Mouse (Mus musculus) ES-Bruce4 (cell line): ENCODE measurements around the gene Rrp1b. TPM values are rescaled to one million over a fixed set of nuclear protein-coding genes. Genes with fewer than 3 reads are reported as not detected.
"Not testable (repeated sequence)": the region's sequence is repeated elsewhere in the genome, so short reads cannot be mapped to it uniquely, and the experiment has no call there.

Experiments
- H3K27ac ChIP-seq: 2 replicates; pipeline ENCODE4 v1.5.1; 2012; ENCODE audit warnings: low read length, inconsistent platforms; ENCODE audit not compliant: insufficient read depth
- H3K27me3 ChIP-seq: 2 replicates; pipeline ENCODE4 v1.6.1; 2012; ENCODE audit warnings: mild to moderate bottlenecking, low read length, inconsistent platforms; ENCODE audit not compliant: control insufficient read depth, poor library complexity, insufficient read depth, severe bottlenecking
- H3K36me3 ChIP-seq: 2 replicates; pipeline ENCODE4 v1.6.1; 2012; ENCODE audit warnings: inconsistent platforms, mild to moderate bottlenecking, low read length, moderate library complexity; ENCODE audit not compliant: control insufficient read depth, poor library complexity, insufficient read depth, severe bottlenecking
- H3K4me1 ChIP-seq: one replicate; pipeline ENCODE4 v1.8.1; 2011; ENCODE audit warnings: low read length; ENCODE audit not compliant: control insufficient read depth, insufficient read depth
- H3K4me3 ChIP-seq: 2 replicates; pipeline ENCODE4 v1.5.1; 2011; ENCODE audit warnings: low read depth, mild to moderate bottlenecking, low read length
- H3K9ac ChIP-seq: 2 replicates; pipeline ENCODE4 v1.6.1; 2012; ENCODE audit warnings: low read depth, mild to moderate bottlenecking, inconsistent platforms; ENCODE audit not compliant: poor library complexity, severe bottlenecking
- H3K9me3 ChIP-seq: replicated peaks from 2 replicates; pipeline ENCODE4 v1.6.1; 2012; ENCODE audit warnings: mild to moderate bottlenecking, low read length, inconsistent platforms; ENCODE audit not compliant: control insufficient read depth, poor library complexity, insufficient read depth, severe bottlenecking
- CTCF ChIP-seq: IDR thresholded peaks from one replicate; pipeline ENCODE4 v1.8.1; 2011; ENCODE audit warnings: low read depth, low read length
- EP300 ChIP-seq: IDR thresholded peaks from 2 replicates; pipeline ENCODE4 v1.6.1; 2011; ENCODE audit warnings: low read depth, low read length; ENCODE audit not compliant: insufficient read depth
- POLR2A ChIP-seq: IDR thresholded peaks from one replicate; pipeline ENCODE4 v1.8.1; 2011; ENCODE audit warnings: low read length; ENCODE audit not compliant: insufficient read depth
- polyA plus RNA-seq: library from polyadenylated mRNA; stranded (reverse); fragments of >200 nt; gene quantifications from 2 replicates; pipeline ENCODE4 v1.2.4, GENCODE M21; 2011; ENCODE audit warnings: low read depth; ENCODE audit not compliant: missing spikeins, insufficient read depth, insufficient read length

Rrp1b gene
- polyA plus RNA-seq, 1 experiment = 111 TPM

- no peak for TF ChIP-seq EP300
- TF ChIP-seq POLR2A = no peak
- TF ChIP-seq CTCF = no peak
- Histone ChIP-seq H3K36me3 (no peaks in the 10 kb centered on the region), H3K4me1 (no peaks in the 10 kb centered on the region), H3K4me3 (no peak overlapping the region), H3K9ac (no peak overlapping the region), H3K27me3 (no peaks in the 10 kb centered on the region), H3K9me3 (no peaks in the 10 kb centered on the region), H3K27ac (no peak overlapping the region)
Measured at GRCm38 (mm10) chr17:32106358-32106757, 70.5 kb downstream of the Rrp1b start.

- H3K9me3 ChIP-seq = no peaks in the 10 kb centered on the region
- no peaks in the 10 kb centered on the region for H3K27me3 ChIP-seq
- no peak overlapping the region for H3K4me3 ChIP-seq
- H3K9ac ChIP-seq = no peak overlapping the region
- H3K36me3 ChIP-seq = no peaks in the 10 kb centered on the region
- TF ChIP-seq CTCF = no peak
- no peak for TF ChIP-seq POLR2A
- TF ChIP-seq EP300 = no peak
- peaks cover under 1% of the 10 kb centered on the region for H3K4me1 ChIP-seq
- H3K27ac ChIP-seq = no peak overlapping the region
Measured at GRCm38 (mm10) chr17:32107877-32108276, 72.0 kb downstream of the Rrp1b start.

- not testable (repeated sequence) for H3K4me1 ChIP-seq, H3K4me3 ChIP-seq, H3K36me3 ChIP-seq, H3K27me3 ChIP-seq, H3K9ac ChIP-seq, H3K27ac ChIP-seq, H3K9me3 ChIP-seq
Measured at GRCm38 (mm10) chr17:32108320-32109011, 72.6 kb downstream of the Rrp1b start.

GRCm38 (mm10) chr17:32109201-32109940, 73.5 kb downstream of the Rrp1b start:
- no peak overlapping the region for H3K27ac ChIP-seq
- H3K9me3 ChIP-seq = no peaks in the 10 kb centered on the region
- H3K9ac ChIP-seq = no peak overlapping the region
- H3K27me3 ChIP-seq = no peaks in the 10 kb centered on the region
- no peaks in the 10 kb centered on the region for H3K36me3 ChIP-seq
- peaks cover 3% of the 10 kb centered on the region for H3K4me1 ChIP-seq
- TF ChIP-seq POLR2A (no peak), CTCF (no peak), EP300 (no peak)
- H3K4me3 ChIP-seq = no peak overlapping the region

GRCm38 (mm10) chr17:32110424-32110823, 74.5 kb downstream of the Rrp1b start:
- Histone ChIP-seq H3K27ac (no peak overlapping the region), H3K36me3 (no peaks in the 10 kb centered on the region), H3K27me3 (no peaks in the 10 kb centered on the region), H3K9ac (no peak overlapping the region), H3K4me1 (peaks cover 3% of the 10 kb centered on the region), H3K4me3 (no peak overlapping the region), H3K9me3 (no peaks in the 10 kb centered on the region)
- TF ChIP-seq CTCF (no peak), EP300 (no peak), POLR2A (no peak)
